Mouse (Mus musculus): ENCODE measurements around the gene Kcnn1. TPM values are rescaled to one million over a fixed set of nuclear protein-coding genes. Genes with fewer than 3 reads are reported as not detected.
A peak's percentile ranks its signal among the peaks of the same experiment; 100 is the strongest.

Gene Kcnn1
- polyA plus RNA-seq, 1 experiment = 0.72 TPM

DNA sequence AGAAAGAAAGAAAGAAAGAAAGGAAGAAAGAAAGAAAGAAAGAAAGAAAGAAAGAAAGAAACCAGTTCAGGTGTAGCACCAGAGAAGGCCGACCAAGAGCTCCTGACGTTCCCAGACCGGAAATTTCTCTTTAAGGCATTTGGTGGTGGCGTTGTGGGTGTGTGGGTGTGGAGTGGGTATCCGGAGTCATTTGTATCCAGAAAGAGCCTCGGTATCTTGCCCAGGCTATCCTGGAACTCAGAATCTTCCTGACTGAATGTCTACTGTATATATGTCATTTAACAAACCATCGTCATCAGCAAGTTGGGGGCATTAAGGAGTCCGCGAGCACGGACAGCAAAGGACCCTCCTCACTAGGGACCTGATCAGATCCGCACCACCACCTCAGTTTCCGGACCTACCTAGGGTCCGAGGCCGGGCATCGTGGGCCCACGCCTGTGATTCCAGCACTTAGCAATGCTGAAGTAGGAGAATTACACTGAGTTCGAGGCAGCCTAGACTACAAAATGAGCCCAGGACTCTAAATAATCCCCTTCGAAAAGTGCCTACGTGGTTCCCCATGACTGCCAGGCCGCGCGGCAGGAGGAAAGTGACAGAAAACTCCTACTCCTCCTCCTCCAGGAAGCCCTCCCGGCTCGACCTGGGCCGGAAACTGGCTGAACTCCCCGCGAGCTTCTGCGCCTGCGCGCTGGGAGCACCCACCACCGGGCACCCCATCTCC, 9.7 kb upstream of the Kcnn1 start:
- H3K4me3 ChIP-seq (ENCODE audit: control insufficient read depth, low read depth, low read length) = peak overlapping the region; percentile 90
- peaks cover 17% of the 10 kb centered on the region for H3K4me1 ChIP-seq (ENCODE audit: control insufficient read depth, insufficient read depth, low read length)
- H3K27ac ChIP-seq (ENCODE audit: control insufficient read depth, insufficient read depth, low read depth, low read length) = peak overlapping the region; percentile 89
- H3K27me3 ChIP-seq (ENCODE audit: control insufficient read depth, insufficient read depth, low read length) = no peaks in the 10 kb centered on the region
- H3K36me3 ChIP-seq (ENCODE audit: control insufficient read depth, insufficient read depth, low read length) = no peaks in the 10 kb centered on the region
- no peak for TF ChIP-seq POLR2A (IDR thresholded peaks at IDR 0.05; ENCODE audit: control insufficient read depth, low read depth, low read length)
- no peak for TF ChIP-seq CTCF (IDR thresholded peaks at IDR 0.05; ENCODE audit: control insufficient read depth, insufficient read depth, insufficient replicate concordance, low read depth, low read length)

DNA sequence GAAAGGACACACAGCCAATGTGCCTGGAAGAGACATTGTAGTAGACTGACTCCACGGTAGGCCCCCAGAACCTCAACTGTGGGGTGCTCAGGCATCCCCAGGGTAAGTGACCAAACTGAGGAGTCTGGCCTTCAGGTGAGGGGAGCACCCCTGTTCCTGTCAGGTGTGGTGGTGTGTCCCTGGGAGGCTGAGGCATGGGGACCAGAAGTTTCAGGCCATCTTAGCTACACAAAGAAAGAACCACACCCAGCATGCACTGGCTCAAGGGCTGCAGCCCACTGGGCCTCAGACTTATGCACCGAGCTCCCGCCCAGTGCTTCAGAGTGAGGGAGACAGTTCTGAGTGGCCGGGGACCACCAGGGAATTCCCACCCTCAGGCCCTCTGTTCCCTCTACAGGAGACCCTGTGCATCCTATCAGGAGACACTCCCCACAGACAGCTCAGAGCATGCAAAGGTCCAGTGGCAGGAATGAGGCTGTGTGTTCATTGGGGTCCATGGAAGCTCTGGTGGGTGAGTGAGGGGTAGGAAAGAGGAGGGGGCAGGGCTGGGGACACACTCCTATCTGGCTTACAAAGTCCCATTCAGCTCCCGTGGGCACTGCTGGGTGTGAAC, 8.2 kb upstream of the Kcnn1 start:
- Histone ChIP-seq H3K27ac (ENCODE audit: control insufficient read depth, insufficient read depth, low read depth, low read length) (no peak overlapping the region), H3K4me3 (ENCODE audit: control insufficient read depth, low read depth, low read length) (no peak overlapping the region), H3K36me3 (ENCODE audit: control insufficient read depth, insufficient read depth, low read length) (no peaks in the 10 kb centered on the region), H3K4me1 (ENCODE audit: control insufficient read depth, insufficient read depth, low read length) (peaks cover 17% of the 10 kb centered on the region), H3K27me3 (ENCODE audit: control insufficient read depth, insufficient read depth, low read length) (no peaks in the 10 kb centered on the region)
- TF ChIP-seq POLR2A (IDR thresholded peaks at IDR 0.05; ENCODE audit: control insufficient read depth, low read depth, low read length) (no peak), CTCF (IDR thresholded peaks at IDR 0.05; ENCODE audit: control insufficient read depth, insufficient read depth, insufficient replicate concordance, low read depth, low read length) (no peak)

DNA sequence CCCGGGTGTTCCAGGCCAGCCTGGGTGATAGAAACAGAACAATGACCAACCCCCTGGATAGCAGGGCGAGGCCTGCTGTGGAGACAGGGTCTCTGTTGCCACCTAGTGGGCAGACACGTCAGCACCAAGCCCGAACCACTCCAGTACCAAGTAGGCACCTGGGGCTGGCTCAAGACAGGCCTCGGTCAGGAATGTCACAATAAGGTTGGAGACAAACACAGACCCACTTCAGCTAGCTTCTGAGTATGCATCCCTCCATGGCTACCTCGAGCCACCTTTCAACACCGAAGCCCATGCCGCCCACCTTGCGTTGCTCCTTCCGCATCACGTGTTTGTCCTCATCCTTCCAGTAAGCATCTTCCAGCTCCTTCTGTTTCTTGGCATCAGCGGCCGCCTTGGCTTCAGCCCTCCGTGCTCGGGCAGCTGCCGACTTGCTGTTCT, 6.6 kb upstream of the Kcnn1 start:
- Histone ChIP-seq H3K4me1 (ENCODE audit: control insufficient read depth, insufficient read depth, low read length) (peaks cover 29% of the 10 kb centered on the region), H3K27ac (ENCODE audit: control insufficient read depth, insufficient read depth, low read depth, low read length) (no peak overlapping the region), H3K36me3 (ENCODE audit: control insufficient read depth, insufficient read depth, low read length) (no peaks in the 10 kb centered on the region), H3K27me3 (ENCODE audit: control insufficient read depth, insufficient read depth, low read length) (no peaks in the 10 kb centered on the region), H3K4me3 (ENCODE audit: control insufficient read depth, low read depth, low read length) (peak overlapping the region; percentile 72)
- TF ChIP-seq POLR2A (IDR thresholded peaks at IDR 0.05; ENCODE audit: control insufficient read depth, low read depth, low read length) = 0 out of 2 replicates have a peak, but pooled peaks have one; percentile 14
- peak; percentile 80; the same call in 1 of the 2 replicates for TF ChIP-seq CTCF (IDR thresholded peaks at IDR 0.05; ENCODE audit: control insufficient read depth, insufficient read depth, insufficient replicate concordance, low read depth, low read length)

DNA sequence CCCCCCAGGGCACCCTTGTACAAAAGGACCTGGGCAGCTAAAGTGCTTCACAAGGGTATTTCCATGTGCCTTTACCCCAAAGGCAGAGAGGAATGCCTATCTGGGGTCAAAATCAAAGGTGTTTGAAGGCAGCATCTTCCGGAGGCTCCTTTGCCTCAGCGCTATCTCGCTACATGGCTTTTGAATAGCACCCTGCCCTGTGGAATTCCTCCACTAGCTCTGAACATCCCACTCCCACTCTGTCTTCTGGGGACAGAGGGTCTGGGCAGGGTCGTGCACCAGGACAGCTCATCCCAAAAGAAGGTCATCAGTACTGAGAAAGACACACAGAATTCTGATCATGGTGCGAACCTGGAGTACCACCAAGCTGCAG, 6.1 kb upstream of the Kcnn1 start:
- TF ChIP-seq POLR2A (IDR thresholded peaks at IDR 0.05; ENCODE audit: control insufficient read depth, low read depth, low read length) (no peak), CTCF (IDR thresholded peaks at IDR 0.05; ENCODE audit: control insufficient read depth, insufficient read depth, insufficient replicate concordance, low read depth, low read length) (no peak)
- Histone ChIP-seq H3K27ac (ENCODE audit: control insufficient read depth, insufficient read depth, low read depth, low read length) (peak overlapping the region; percentile 23; the same call in 1 of the 2 replicates), H3K36me3 (ENCODE audit: control insufficient read depth, insufficient read depth, low read length) (no peaks in the 10 kb centered on the region), H3K27me3 (ENCODE audit: control insufficient read depth, insufficient read depth, low read length) (peaks cover under 1% of the 10 kb centered on the region; the same call in 1 of the 2 replicates), H3K4me3 (ENCODE audit: control insufficient read depth, low read depth, low read length) (peak overlapping the region; percentile 72), H3K4me1 (ENCODE audit: control insufficient read depth, insufficient read depth, low read length) (peaks cover 30% of the 10 kb centered on the region)

DNA sequence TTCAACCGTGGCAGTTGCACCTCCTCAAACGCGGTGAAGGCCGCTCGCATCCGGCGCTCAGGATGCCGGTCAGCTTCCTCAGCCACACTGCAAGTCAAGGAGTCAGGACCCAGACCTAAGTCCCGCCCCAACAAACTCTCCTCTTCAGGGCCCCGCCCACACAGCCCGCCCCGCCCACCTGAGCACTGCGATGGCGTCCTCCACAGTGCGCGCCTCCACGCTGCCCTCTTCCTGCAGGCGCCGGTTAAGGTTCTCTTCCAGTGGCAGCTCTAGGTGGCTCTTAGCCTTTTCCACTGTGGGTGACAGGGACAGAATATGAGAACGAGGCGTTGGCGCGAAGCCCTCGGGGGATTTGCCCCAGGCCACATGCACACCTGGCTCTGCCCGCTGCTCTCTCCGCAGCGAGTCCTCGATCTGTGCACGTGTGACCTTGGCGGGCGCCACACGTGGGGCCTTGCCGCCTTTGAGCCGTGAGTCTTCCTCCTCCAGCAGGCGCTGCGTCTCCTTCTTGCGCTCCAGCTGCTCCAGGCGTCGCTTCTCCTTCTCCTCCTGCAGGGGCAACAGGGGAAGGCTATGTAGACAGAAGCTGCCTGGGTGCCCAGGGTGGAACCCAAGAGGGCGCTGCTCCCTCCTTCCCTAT, 5.6 kb upstream of the Kcnn1 start:
- Histone ChIP-seq H3K4me1 (ENCODE audit: control insufficient read depth, insufficient read depth, low read length) (peaks cover 35% of the 10 kb centered on the region), H3K36me3 (ENCODE audit: control insufficient read depth, insufficient read depth, low read length) (no peaks in the 10 kb centered on the region), H3K27ac (ENCODE audit: control insufficient read depth, insufficient read depth, low read depth, low read length) (peak overlapping the region; percentile 23; the same call in 1 of the 2 replicates), H3K27me3 (ENCODE audit: control insufficient read depth, insufficient read depth, low read length) (peaks cover 2% of the 10 kb centered on the region; the same call in 1 of the 2 replicates), H3K4me3 (ENCODE audit: control insufficient read depth, low read depth, low read length) (peak overlapping the region; percentile 72)
- TF ChIP-seq POLR2A (IDR thresholded peaks at IDR 0.05; ENCODE audit: control insufficient read depth, low read depth, low read length) (no peak), CTCF (IDR thresholded peaks at IDR 0.05; ENCODE audit: control insufficient read depth, insufficient read depth, insufficient replicate concordance, low read depth, low read length) (no peak)

DNA sequence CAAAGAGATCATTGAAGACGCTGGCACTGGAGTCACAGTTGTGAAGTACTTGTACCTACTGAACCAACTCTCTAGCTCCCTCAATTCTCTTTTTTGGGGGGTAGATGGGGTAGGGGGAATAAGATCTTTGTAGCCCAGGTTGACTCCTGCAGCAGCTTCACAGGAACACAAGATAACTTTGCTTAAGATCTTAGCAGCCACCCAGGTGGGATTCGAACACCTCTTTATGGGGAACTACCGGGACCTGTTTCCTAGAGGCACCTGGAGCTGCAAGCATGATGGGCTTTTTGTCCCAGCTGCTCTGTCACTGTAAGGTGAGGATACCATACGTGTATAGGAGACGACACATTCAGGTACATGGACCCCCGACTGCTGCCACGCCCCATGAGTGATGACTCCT, 3.5 kb upstream of the Kcnn1 start:
- H3K36me3 ChIP-seq (ENCODE audit: control insufficient read depth, insufficient read depth, low read length) = no peaks in the 10 kb centered on the region
- H3K4me3 ChIP-seq (ENCODE audit: control insufficient read depth, low read depth, low read length) = no peak overlapping the region
- H3K27me3 ChIP-seq (ENCODE audit: control insufficient read depth, insufficient read depth, low read length) = peaks cover 2% of the 10 kb centered on the region
- no peak for TF ChIP-seq CTCF (IDR thresholded peaks at IDR 0.05; ENCODE audit: control insufficient read depth, insufficient read depth, insufficient replicate concordance, low read depth, low read length)
- no peak for TF ChIP-seq POLR2A (IDR thresholded peaks at IDR 0.05; ENCODE audit: control insufficient read depth, low read depth, low read length)
- peaks cover 45% of the 10 kb centered on the region for H3K4me1 ChIP-seq (ENCODE audit: control insufficient read depth, insufficient read depth, low read length)
- H3K27ac ChIP-seq (ENCODE audit: control insufficient read depth, insufficient read depth, low read depth, low read length) = no peak overlapping the region

DNA sequence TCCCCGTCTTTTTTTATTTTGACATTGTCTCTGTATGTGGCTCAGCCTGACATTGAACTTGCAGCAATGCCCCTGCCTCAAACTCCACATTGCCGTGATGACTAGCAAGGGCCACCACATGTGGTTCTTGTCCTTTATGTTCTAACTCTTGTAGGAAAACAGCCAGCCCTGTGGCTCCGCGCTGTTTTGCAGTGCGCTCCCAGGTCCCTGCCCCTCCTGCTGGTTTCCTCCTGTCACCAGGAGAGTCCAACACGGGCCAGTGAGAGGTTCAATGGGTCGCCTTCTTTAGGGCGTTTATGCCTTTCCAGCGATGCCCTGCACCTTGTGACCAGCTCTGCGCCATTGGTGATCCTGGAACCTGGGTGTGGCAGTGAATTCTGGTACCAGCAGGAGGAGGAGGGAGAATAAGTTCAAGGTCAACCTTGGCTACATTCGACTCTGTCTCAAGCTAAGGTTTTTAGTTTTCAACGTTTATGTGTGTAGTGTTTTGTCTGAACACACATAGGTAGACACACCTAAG, 3.0 kb upstream of the Kcnn1 start:
- Histone ChIP-seq H3K27me3 (ENCODE audit: control insufficient read depth, insufficient read depth, low read length) (peaks cover 2% of the 10 kb centered on the region), H3K4me1 (ENCODE audit: control insufficient read depth, insufficient read depth, low read length) (peaks cover 45% of the 10 kb centered on the region)

More for the DNA sequence above, 3.0 kb upstream of the Kcnn1 start:
- H3K36me3 ChIP-seq (ENCODE audit: control insufficient read depth, insufficient read depth, low read length) = no peaks in the 10 kb centered on the region
- H3K27ac ChIP-seq (ENCODE audit: control insufficient read depth, insufficient read depth, low read depth, low read length) = no peak overlapping the region
- TF ChIP-seq POLR2A (IDR thresholded peaks at IDR 0.05; ENCODE audit: control insufficient read depth, low read depth, low read length) = no peak
- TF ChIP-seq CTCF (IDR thresholded peaks at IDR 0.05; ENCODE audit: control insufficient read depth, insufficient read depth, insufficient replicate concordance, low read depth, low read length) = no peak
- H3K4me3 ChIP-seq (ENCODE audit: control insufficient read depth, low read depth, low read length) = peak overlapping the region; percentile 83
